Mouse (Mus musculus): ENCODE results near the gene Sh3d19.

DNA sequence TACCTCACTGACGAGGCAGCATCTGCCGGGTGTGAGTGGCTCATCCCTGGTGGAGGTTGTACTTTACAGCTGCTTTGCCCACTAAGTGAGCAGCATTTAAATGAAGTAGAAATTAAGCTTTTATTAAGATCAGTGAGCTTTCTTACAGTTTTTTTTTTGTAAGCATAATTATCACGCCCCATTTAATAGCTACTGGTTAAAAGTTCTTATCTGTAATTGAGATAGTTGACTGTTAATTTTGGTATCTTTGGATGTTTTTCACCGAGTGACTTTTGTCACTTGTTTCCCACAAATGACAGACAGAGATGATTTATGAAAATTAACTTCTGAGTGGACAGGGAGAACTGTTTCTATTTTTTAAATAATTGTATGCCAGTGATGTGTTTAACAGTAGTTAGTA is 134.0 kb downstream of the Sh3d19 start:
- TF ChIP-seq CTCF (conservative IDR thresholded peaks at IDR 0.05; ENCODE audit: insufficient read depth, insufficient read length, low read depth, low read length) (no peak), POLR2A (IDR thresholded peaks at IDR 0.05; ENCODE audit: low read depth, low read length) (no peak)

Measured in kidney, adult 2 months (tissue).